33 mouse cellular contexts compared by ENCODE assay signal in the genomic region with DNA sequence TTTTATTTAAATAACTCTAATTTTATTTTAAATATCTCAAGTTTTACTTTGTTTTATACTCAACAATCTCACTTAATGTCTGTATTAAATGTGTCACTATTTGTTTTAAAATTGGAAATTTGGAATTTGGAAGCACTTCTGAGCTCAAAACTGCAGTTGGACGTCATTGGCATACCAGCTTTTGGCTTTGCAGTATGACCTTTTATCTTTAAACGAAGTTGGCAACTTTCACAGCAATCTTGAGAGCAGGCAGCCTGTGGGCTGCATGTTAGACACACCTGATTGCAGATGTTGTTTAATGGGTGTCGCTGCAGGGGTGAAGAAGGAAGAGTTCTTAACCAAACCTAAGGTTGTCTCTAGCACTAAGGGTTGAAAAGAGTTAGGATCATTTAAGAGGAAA.
"Had no signal": no experiment of that assay in that cellular context is flagged by ENCODE, and none has a peak within 500 bp of the region (broad histone marks: within the 10 kb centered on the region; RNA-seq: fewer than 3 reads in every experiment).

No protein-coding gene starts in this region.

- ATAC-seq: hindbrain, embryonic 16.5 days; hindbrain, postnatal 0 days; inflammation-experienced regulatory T-cells, adult 6 months; intestine, embryonic 15.5 days; intestine, embryonic 16.5 days; intestine, postnatal 0 days had no signal

- H3K27me3 ChIP-seq: heart, embryonic 12.5 days; heart, embryonic 13.5 days; heart, embryonic 15.5 days; hindbrain, embryonic 12.5 days; hindbrain, embryonic 13.5 days; hindbrain, embryonic 15.5 days; intestine, embryonic 15.5 days; kidney, embryonic 15.5 days had no signal

- H3K9me3 ChIP-seq: heart, embryonic 12.5 days; heart, embryonic 13.5 days; heart, embryonic 15.5 days; hindbrain, embryonic 10.5 days; hindbrain, embryonic 12.5 days; hindbrain, embryonic 13.5 days; hindbrain, embryonic 15.5 days; intestine, embryonic 15.5 days; kidney, embryonic 15.5 days had no signal

- DNase-seq: heart, postnatal 10 days; heart, postnatal 4 days; kidney, adult 11 months; kidney, adult 18-20 months; kidney, adult 2 months; kidney, adult 8-10 months; kidney, adult 9 months; kidney, postnatal 10 days; kidney, postnatal 14 days; kidney, postnatal 25 days; kidney, postnatal 36 days; kidney, postnatal 4 days; layer of hippocampus, adult 9-11 months; layer of hippocampus, postnatal 36 days had no signal

- H3K4me3 ChIP-seq: heart, embryonic 12.5 days; heart, embryonic 13.5 days; heart, embryonic 15.5 days; hindbrain, embryonic 10.5 days; hindbrain, embryonic 12.5 days; hindbrain, embryonic 13.5 days; hindbrain, embryonic 15.5 days; intestine, embryonic 15.5 days; kidney, embryonic 15.5 days; layer of hippocampus, adult 2 months; left cerebral cortex, adult 2 months had no signal

- H3K9ac ChIP-seq: heart, embryonic 12.5 days; heart, embryonic 13.5 days; heart, embryonic 15.5 days; hindbrain, embryonic 12.5 days; hindbrain, embryonic 13.5 days; hindbrain, embryonic 14.5 days; hindbrain, embryonic 15.5 days; intestine, embryonic 15.5 days; kidney, embryonic 15.5 days had no signal

- H3K4me2 ChIP-seq: heart, embryonic 11.5 days; heart, embryonic 12.5 days; heart, embryonic 13.5 days; heart, embryonic 15.5 days; hindbrain, embryonic 12.5 days; hindbrain, embryonic 13.5 days; hindbrain, embryonic 14.5 days; hindbrain, embryonic 15.5 days; intestine, embryonic 15.5 days; kidney, embryonic 15.5 days had no signal

- H3K27ac ChIP-seq: heart, embryonic 13.5 days; heart, embryonic 15.5 days; hindbrain, embryonic 10.5 days; hindbrain, embryonic 12.5 days; hindbrain, embryonic 13.5 days; hindbrain, embryonic 14.5 days; hindbrain, embryonic 15.5 days; hindbrain, postnatal 0 days; intestine, embryonic 15.5 days; kidney, embryonic 15.5 days; kidney, postnatal 0 days; layer of hippocampus, adult 2 months; left cerebral cortex, adult 2 months had no signal

- H3K36me3 ChIP-seq: heart, embryonic 12.5 days; heart, embryonic 13.5 days; heart, embryonic 15.5 days; hindbrain, embryonic 10.5 days; hindbrain, embryonic 12.5 days; hindbrain, embryonic 13.5 days; hindbrain, embryonic 15.5 days; intestine, embryonic 15.5 days; kidney, embryonic 15.5 days had no signal
